Mouse (Mus musculus): ENCODE results near the gene B230307C23Rik.

- no peak for TF ChIP-seq GATA1 (IDR thresholded peaks at IDR 0.05; ENCODE audit: borderline replicate concordance, low read length)
- no peak for TF ChIP-seq FLI1 (IDR thresholded peaks at IDR 0.05; ENCODE audit: low read length)
Measured at GRCm38 (mm10) chr16:97958401-97958973, 38.6 kb upstream of the B230307C23Rik start.

All from megakaryocyte, embryonic 14.5 days (primary cell).